Mouse (Mus musculus) fat pad, adult 2 months (tissue): ENCODE data around the gene Wdr43.

Experiments
- DNase-seq: peaks from one replicate; pipeline ENCODE4 v3.0.0-alpha.2; 2011; ENCODE audit warnings: low read depth, low spot score; ENCODE audit errors: extremely low read depth

Wdr43 gene

GRCm38 (mm10) chr17:71698619-71698956 lies 82.9 kb downstream of the Wdr43 start:
- no peak for DNase-seq

GRCm38 (mm10) chr17:71705113-71705512 lies 89.4 kb downstream of the Wdr43 start:
- no peak for DNase-seq

GRCm38 (mm10) chr17:71705550-71706480 lies 90.1 kb downstream of the Wdr43 start:
- DNase-seq, result peak; percentile 93

GRCm38 (mm10) chr17:71707715-71708114 lies 92.0 kb downstream of the Wdr43 start:
- no peak for DNase-seq
